Mouse (Mus musculus) hindbrain, embryonic 14.5 days (tissue): Measurements from ENCODE around the gene Ghdc. TPM values are rescaled to one million over a fixed set of nuclear protein-coding genes. Genes with fewer than 3 reads are reported as not detected.

ENCODE experiments used
- ATAC-seq: fragments of 200-750 bp; cut with Nextera tagmentation; 2 replicates; pipeline ENCODE4 v1.8.0; 2017; ENCODE audit warnings: moderate number of reproducible peaks, mild to moderate bottlenecking, moderate TSS enrichment, moderate library complexity; ENCODE audit not compliant: low FRiP score
- DNase-seq: peaks from one replicate; pipeline ENCODE4 v3.0.0-alpha.2; 2015; ENCODE audit warnings: low spot score
- H3K27ac ChIP-seq: fragments of 300-500 bp; sonication (generic); 2 replicates; pipeline ENCODE4 v1.5.1; 2014; ENCODE audit warnings: mild to moderate bottlenecking, moderate library complexity
- H3K27me3 ChIP-seq: fragments of 300-500 bp; sonication (generic); 2 replicates; pipeline ENCODE4 v1.6.1; 2014; ENCODE audit warnings: mild to moderate bottlenecking, low read length, mixed read lengths; ENCODE audit not compliant: control insufficient read depth, insufficient read depth
- H3K36me3 ChIP-seq: fragments of 300-500 bp; sonication (generic); replicated peaks from 2 replicates; pipeline ENCODE4 v1.6.1; 2014; ENCODE audit not compliant: control insufficient read depth, insufficient read depth
- H3K4me1 ChIP-seq: fragments of 300-500 bp; sonication (generic); replicated peaks from 2 replicates; pipeline ENCODE4 v1.6.1; 2014; ENCODE audit warnings: antibody characterized with exemption, low read length, mixed read lengths; ENCODE audit not compliant: control insufficient read depth, insufficient read depth
- H3K4me2 ChIP-seq: fragments of 300-500 bp; sonication (generic); replicated peaks from 2 replicates; pipeline ENCODE4 v1.6.1; 2014; ENCODE audit warnings: mild to moderate bottlenecking, moderate library complexity
- H3K4me3 ChIP-seq: fragments of 300-500 bp; sonication (generic); replicated peaks from 2 replicates; pipeline ENCODE4 v1.5.1; 2014; ENCODE audit warnings: mild to moderate bottlenecking, low read length
- H3K9ac ChIP-seq: fragments of 300-500 bp; sonication (generic); 2 replicates; pipeline ENCODE4 v1.6.1; 2014
- H3K9me3 ChIP-seq: fragments of 300-500 bp; sonication (generic); 2 replicates; pipeline ENCODE4 v1.6.1; 2016; ENCODE audit warnings: low read length; ENCODE audit not compliant: control insufficient read depth
- WGBS: fragments of 180-500 bp; shearing (Covaris S2); extraction: QIAGEN DNeasy Blood & Tissue Kit; methylation state at CpG from one replicate; pipeline ENCODE4 v1.1.7; 2014; 5-methylcytosine and 5-hydroxymethylcytosine counted together
- polyA plus RNA-seq: library from polyadenylated mRNA; unstranded; fragments of >200 nt; fragmentation: Nextera tagmentation; extraction: Ambion mirVana; gene quantifications from 2 replicates; pipeline ENCODE4 v1.2.1, GENCODE M21; 2014

The Ghdc gene
- 2.7 and 4.4 TPM in 2 replicates for polyA plus RNA-seq

- Histone ChIP-seq H3K9ac (peak within 1 kb of the TSS; percentile 26; the same call in 1 of the 2 replicates), H3K4me1 (no peaks in the 10 kb centered on the region), H3K36me3 (no peaks in the 10 kb centered on the region), H3K9me3 (no peaks in the 10 kb centered on the region), H3K4me2 (peak within 1 kb of the TSS; percentile 46), H3K4me3 (peak within 1 kb of the TSS; percentile 39), H3K27me3 (no peaks in the 10 kb centered on the region), H3K27ac (no peak within 1 kb of the TSS)
- peak; percentile 64 for DNase-seq
- 22% methylated on average over 17 of the region's 17 CpGs for WGBS
- peak; percentile 55; the same call in 1 of the 2 replicates for ATAC-seq
These were observed at the start of gene Ghdc for GRCm38 (mm10) chr11:100770646-100771408. TSS of gene Ghdc (minus strand) at chr11:100770957.

- H3K9me3 ChIP-seq, result no peaks in the 10 kb centered on the region
- no peak overlapping the region for H3K4me2 ChIP-seq
- H3K27ac ChIP-seq, result no peak overlapping the region
- no peaks in the 10 kb centered on the region for H3K27me3 ChIP-seq
- H3K4me3 ChIP-seq, result no peak overlapping the region
- no peak for DNase-seq
- H3K9ac ChIP-seq, result no peak overlapping the region
- no peak for ATAC-seq
- H3K4me1 ChIP-seq, result peaks cover 10% of the 10 kb centered on the region; the same call in 1 of the 2 replicates
- no peaks in the 10 kb centered on the region for H3K36me3 ChIP-seq
- 89% methylated on average over 8 of the region's 8 CpGs for WGBS
These were observed 49.3 kb upstream of the Ghdc start for GRCm38 (mm10) chr11:100820047-100820446.

- Histone ChIP-seq H3K9me3 (no peaks in the 10 kb centered on the region), H3K36me3 (no peaks in the 10 kb centered on the region), H3K4me1 (peaks cover 10% of the 10 kb centered on the region; the same call in 1 of the 2 replicates), H3K9ac (no peak overlapping the region), H3K27ac (no peak overlapping the region), H3K27me3 (no peaks in the 10 kb centered on the region), H3K4me3 (no peak overlapping the region), H3K4me2 (no peak overlapping the region)
- WGBS, result 92% methylated on average over 16 of the region's 16 CpGs
- ATAC-seq (no peak), DNase-seq (no peak)
These were observed 48.9 kb upstream of the Ghdc start for GRCm38 (mm10) chr11:100819626-100820025.

GRCm38 (mm10) chr11:100819048-100819447, 48.3 kb upstream of the Ghdc start:
- no peak for ATAC-seq
- Histone ChIP-seq H3K4me2 (no peak overlapping the region), H3K36me3 (no peaks in the 10 kb centered on the region), H3K27ac (no peak overlapping the region), H3K9me3 (no peaks in the 10 kb centered on the region), H3K27me3 (no peaks in the 10 kb centered on the region), H3K4me3 (no peak overlapping the region), H3K9ac (no peak overlapping the region), H3K4me1 (peaks cover 10% of the 10 kb centered on the region; the same call in 1 of the 2 replicates)
- no peak for DNase-seq
- 80% methylated on average over 8 of the region's 8 CpGs for WGBS

- Histone ChIP-seq H3K27ac (no peak overlapping the region), H3K36me3 (no peaks in the 10 kb centered on the region), H3K4me3 (no peak overlapping the region), H3K27me3 (no peaks in the 10 kb centered on the region), H3K4me2 (no peak overlapping the region), H3K4me1 (peaks cover 10% of the 10 kb centered on the region; the same call in 1 of the 2 replicates), H3K9me3 (no peaks in the 10 kb centered on the region), H3K9ac (no peak overlapping the region)
- WGBS, result 91% methylated on average over 15 of the region's 15 CpGs
- DNase-seq (no peak), ATAC-seq (no peak)
These were observed 47.7 kb upstream of the Ghdc start for GRCm38 (mm10) chr11:100818359-100819012.

- H3K4me1 ChIP-seq, result peaks cover 10% of the 10 kb centered on the region; the same call in 1 of the 2 replicates
- H3K27me3 ChIP-seq, result no peaks in the 10 kb centered on the region
- no peaks in the 10 kb centered on the region for H3K9me3 ChIP-seq
- H3K4me2 ChIP-seq, result no peak overlapping the region
- no peak overlapping the region for H3K27ac ChIP-seq
- WGBS, result 63% methylated on average over 9 of the region's 9 CpGs
- no peak for ATAC-seq
- H3K36me3 ChIP-seq, result no peaks in the 10 kb centered on the region
- H3K4me3 ChIP-seq, result no peak overlapping the region
- DNase-seq, result no peak
- H3K9ac ChIP-seq, result no peak overlapping the region
These were observed 46.6 kb upstream of the Ghdc start for GRCm38 (mm10) chr11:100817311-100817710.

- no peaks in the 10 kb centered on the region for H3K27me3 ChIP-seq
- no peaks in the 10 kb centered on the region for H3K9me3 ChIP-seq
- DNase-seq (no peak), ATAC-seq (no peak)
- H3K4me2 ChIP-seq, result no peak overlapping the region
- H3K36me3 ChIP-seq, result no peaks in the 10 kb centered on the region
- WGBS, result 71% methylated on average over 4 of the region's 4 CpGs
- peaks cover 10% of the 10 kb centered on the region; the same call in 1 of the 2 replicates for H3K4me1 ChIP-seq
- no peak overlapping the region for H3K27ac ChIP-seq
- no peak overlapping the region for H3K9ac ChIP-seq
- no peak overlapping the region for H3K4me3 ChIP-seq
These were observed 46.0 kb upstream of the Ghdc start for GRCm38 (mm10) chr11:100816801-100817200.

GRCm38 (mm10) chr11:100816342-100816741, 45.6 kb upstream of the Ghdc start:
- Histone ChIP-seq H3K4me2 (no peak overlapping the region), H3K27me3 (no peaks in the 10 kb centered on the region), H3K36me3 (no peaks in the 10 kb centered on the region), H3K9me3 (no peaks in the 10 kb centered on the region), H3K27ac (no peak overlapping the region), H3K4me1 (peaks cover 10% of the 10 kb centered on the region; the same call in 1 of the 2 replicates), H3K4me3 (no peak overlapping the region), H3K9ac (no peak overlapping the region)
- 92% methylated on average over 3 of the region's 3 CpGs for WGBS
- DNase-seq (no peak), ATAC-seq (no peak)

GRCm38 (mm10) chr11:100814498-100814897, 43.7 kb upstream of the Ghdc start:
- ATAC-seq, result no peak
- Histone ChIP-seq H3K9me3 (no peaks in the 10 kb centered on the region), H3K27ac (no peak overlapping the region), H3K9ac (no peak overlapping the region), H3K4me1 (peaks cover 10% of the 10 kb centered on the region; the same call in 1 of the 2 replicates), H3K4me2 (no peak overlapping the region), H3K4me3 (no peak overlapping the region), H3K36me3 (no peaks in the 10 kb centered on the region), H3K27me3 (no peaks in the 10 kb centered on the region)
- DNase-seq, result no peak
- WGBS, result 76% methylated on average over 13 of the region's 13 CpGs
